Mouse (Mus musculus) 3134 (cell line): ENCODE data around the gene H2al1f.
"Not testable (repeated sequence)": the region's sequence is repeated elsewhere in the genome, so short reads cannot be mapped to it uniquely, and the experiment has no call there.

Experiments
- DNase-seq: peaks from one replicate; pipeline ENCODE4 v3.0.0-alpha.2; 2011; ENCODE audit warnings: low spot score; ENCODE audit not compliant: insufficient read length; ENCODE audit errors: extremely low read depth

The H2al1f gene

DNA sequence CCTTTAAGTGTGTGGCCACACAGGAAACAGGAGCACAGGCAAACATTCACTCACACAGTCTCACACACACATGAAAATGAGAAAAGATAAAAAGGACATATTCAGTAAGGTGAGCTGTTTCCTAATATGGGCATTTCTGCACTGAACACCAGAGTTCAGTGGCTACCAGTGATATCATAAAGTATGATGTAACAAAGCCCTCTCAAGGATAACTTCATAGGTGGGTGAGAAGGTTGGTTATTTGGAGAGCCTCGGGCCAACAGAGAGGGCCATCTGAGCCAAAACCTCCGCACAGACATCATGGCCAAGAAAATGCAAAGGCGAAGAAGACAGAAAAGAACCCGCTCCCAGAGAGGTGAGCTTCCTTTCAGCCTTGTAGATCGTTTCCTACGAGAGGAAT, at the start of gene H2al1f:
TSS of gene H2al1f (plus strand) at position 301 of the 400 bp plus-strand sequence.
- not testable (repeated sequence) for DNase-seq

DNA sequence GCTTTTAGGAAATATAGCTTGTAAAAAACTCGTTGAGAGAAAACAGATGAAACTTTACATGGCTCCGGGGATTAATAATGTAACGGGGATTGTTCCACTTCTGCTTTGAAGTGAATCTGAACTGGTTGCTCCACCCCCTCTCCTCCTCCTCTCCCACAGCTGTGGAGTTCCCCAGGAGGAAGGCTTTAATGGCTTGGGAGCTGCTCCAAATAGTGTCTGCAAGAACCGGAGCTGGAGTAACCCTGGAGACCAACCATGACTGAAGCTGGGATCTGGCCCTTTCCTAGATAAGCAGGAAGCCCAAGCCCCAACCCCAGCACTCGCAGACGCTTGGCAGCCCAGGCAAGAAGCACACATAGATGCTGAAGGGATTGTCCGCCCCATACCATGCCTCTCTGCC, 47.2 kb upstream of the H2al1f start:
- DNase-seq, result no peak

DNA sequence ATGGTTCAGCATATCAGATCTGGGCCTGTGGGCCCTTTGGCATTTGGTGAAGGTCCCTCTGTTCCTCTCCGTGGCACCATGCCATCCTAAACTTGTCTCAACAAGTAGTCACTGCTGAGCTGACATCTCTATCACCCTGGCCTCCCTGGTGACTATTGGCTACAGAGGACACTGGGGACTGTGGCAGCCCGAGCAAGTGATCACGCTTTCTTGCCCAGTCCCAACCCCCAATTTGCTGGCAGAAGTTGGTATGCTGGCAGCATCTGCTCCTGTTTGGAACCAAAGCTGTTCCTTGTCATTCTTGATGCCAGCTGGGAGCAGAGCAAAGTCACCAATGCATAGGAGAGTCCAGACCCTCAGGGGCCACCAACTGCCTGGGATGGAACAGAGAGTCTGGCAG, 45.9 kb upstream of the H2al1f start:
- no peak for DNase-seq

DNA sequence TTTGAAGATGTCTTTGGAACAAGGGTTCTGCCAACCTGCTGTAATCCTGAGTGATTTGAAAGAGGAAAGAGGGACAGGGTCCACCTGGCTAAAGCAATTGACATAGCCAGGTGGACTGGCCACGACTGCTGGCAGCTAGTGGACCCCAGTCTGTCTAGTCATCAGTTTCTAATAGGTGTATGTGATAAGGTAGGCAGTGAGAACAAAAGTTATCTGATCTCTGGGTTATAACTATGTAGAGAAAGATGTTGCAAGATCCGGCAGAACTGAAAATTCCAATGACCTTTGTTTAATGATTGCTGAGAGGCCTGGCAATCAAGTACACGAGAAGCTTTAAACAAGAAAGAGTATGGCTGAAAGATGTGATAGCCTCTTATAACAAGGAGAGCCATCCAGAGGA, 41.8 kb upstream of the H2al1f start:
- DNase-seq, result no peak

DNA sequence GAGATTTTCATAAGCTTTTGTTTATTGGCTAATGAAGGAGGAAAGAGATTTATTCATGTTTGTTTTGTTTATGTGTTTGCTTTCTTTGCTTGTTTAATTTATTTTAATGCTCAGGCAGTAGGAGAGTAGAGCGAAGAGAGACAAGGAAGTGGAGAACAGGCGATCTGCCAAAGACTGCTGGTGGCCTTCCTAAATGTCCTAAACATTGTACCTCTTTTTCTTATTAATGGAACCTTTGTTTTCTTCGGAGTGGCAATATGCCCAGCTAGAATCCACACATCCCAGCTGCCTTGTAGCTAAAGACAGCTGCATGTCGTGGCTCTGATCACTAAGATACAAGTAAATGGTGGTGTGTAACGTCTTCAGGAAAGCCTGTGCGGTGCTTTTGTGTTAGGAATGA, 37.9 kb upstream of the H2al1f start:
- no peak for DNase-seq

DNA sequence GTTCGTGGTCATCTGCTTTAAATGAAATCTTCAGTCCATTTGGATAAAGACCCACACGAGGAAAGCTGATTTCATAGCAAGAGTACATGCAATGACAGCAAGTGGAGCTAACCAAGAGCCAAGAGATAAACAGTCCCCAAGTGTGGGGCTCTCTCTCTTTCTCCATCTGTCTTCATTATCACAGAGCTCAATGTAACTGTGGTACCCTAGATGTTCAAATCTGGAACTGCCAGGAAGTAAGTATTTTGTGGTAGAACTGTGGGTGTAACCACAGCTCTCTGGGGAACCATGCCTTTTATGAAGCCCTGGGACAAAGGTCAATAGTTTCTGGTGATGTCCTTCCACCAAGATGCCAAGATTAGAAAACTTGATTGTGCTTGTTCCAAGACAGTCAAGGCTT, 34.2 kb upstream of the H2al1f start:
- DNase-seq, result no peak

DNA sequence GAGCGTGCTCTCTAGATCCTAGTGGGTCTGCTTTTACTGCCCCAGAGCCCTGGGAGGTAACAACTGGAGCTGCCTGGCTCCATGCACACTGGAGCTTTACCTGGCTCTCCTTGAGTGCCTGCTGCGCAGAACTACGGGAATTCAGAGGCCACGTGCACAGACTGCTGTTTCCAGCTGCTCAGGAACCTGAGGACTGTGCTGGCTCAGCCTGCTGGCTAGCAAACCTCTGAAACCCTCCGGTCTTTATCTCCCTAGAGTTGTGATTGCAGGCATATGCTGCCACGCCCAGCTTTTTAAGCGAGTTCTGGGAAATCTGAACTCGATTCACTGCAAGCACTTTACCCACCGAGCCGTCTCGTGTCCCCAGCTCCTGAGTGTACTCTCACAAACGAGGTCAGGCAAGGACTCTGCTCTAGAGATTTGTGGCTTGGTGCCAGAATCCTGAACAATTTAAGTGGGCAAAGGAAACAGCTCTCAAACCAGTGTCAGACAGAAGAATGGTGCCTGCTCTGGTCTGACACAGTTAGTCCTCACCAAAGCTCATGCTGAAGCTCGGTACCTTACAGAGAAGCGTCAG, 26.6 kb upstream of the H2al1f start:
- DNase-seq, result no peak

DNA sequence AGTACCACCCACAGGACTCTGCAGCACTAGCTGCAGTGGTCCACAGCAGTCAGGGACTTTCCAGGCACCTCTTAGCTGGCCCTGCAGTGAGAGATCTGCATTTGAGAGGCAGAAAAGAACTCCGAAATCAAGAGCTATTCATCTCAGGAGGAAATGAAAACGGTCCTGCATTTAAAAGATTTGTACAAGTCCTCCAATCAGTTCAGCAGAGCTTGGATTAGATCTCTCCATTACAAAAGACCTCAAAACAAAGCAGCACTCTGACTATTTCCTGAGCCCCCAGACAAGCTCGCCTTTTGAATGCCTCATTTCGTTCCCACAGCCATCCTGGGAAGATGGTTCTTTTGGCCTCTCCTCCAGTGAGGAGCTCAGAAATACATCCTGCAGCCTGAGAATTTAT, 25.7 kb upstream of the H2al1f start:
- DNase-seq, result no peak

DNA sequence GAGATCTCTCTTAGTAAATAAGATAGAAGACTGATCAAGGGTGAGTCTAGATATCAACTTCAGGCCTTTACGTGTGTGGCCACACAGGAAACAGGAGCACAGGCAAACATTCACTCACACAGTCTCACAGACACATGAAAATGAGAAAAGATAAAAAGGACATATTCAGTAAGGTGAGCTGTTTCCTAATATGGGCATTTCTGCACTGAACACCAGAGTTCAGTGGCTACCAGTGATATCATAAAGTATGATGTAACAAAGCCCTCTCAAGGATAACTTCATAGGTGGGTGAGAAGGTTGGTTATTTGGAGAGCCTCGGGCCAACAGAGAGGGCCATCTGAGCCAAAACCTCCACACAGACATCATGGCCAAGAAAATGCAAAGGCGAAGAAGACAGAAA, 16.0 kb upstream of the H2al1f start, which contains the start of gene H2al1a:
TSS of gene H2al1a (plus strand) at position 301 of the 400 bp plus-strand sequence.
- DNase-seq, result not testable (repeated sequence)

DNA sequence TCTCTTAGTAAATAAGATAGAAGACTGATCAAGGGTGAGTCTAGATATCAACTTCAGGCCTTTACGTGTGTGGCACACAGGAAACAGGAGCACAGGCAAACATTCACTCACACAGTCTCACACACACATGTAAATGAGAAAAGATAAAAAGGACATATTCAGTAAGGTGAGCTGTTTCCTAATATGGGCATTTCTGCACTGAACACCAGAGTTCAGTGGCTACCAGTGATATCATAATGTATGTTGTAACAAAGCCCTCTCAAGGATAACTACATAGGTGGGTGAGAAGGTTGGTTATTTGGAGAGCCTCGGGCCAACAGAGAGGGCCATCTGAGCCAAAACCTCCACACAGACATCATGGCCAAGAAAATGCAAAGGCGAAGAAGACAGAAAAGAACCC, 12.8 kb upstream of the H2al1f start, which contains the start of gene H2al1b:
TSS of gene H2al1b (plus strand) at position 301 of the 400 bp plus-strand sequence.
- DNase-seq, result not testable (repeated sequence)

DNA sequence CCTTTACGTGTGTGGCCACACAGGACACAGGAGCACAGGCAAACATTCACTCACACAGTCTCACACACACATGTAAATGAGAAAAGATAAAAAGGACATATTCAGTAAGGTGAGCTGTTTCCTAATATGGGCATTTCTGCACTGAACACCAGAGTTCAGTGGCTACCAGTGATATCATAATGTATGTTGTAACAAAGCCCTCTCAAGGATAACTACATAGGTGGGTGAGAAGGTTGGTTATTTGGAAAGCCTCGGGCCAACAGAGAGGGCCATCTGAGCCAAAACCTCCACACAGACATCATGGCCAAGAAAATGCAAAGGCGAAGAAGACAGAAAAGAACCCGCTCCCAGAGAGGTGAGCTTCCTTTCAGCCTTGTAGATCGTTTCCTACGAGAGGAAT, 9.6 kb upstream of the H2al1f start, which contains the start of gene H2al1c:
TSS of gene H2al1c (plus strand) at position 301 of the 400 bp plus-strand sequence.
- not testable (repeated sequence) for DNase-seq

DNA sequence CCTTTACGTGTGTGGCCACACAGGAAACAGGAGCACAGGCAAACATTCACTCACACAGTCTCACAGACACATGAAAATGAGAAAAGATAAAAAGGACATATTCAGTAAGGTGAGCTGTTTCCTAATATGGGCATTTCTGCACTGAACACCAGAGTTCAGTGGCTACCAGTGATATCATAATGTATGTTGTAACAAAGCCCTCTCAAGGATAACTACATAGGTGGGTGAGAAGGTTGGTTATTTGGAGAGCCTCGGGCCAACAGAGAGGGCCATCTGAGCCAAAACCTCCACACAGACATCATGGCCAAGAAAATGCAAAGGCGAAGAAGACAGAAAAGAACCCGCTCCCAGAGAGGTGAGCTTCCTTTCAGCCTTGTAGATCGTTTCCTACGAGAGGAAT, 6.4 kb upstream of the H2al1f start, which contains the start of gene H2al1d:
TSS of gene H2al1d (plus strand) at position 301 of the 400 bp plus-strand sequence.
- not testable (repeated sequence) for DNase-seq

DNA sequence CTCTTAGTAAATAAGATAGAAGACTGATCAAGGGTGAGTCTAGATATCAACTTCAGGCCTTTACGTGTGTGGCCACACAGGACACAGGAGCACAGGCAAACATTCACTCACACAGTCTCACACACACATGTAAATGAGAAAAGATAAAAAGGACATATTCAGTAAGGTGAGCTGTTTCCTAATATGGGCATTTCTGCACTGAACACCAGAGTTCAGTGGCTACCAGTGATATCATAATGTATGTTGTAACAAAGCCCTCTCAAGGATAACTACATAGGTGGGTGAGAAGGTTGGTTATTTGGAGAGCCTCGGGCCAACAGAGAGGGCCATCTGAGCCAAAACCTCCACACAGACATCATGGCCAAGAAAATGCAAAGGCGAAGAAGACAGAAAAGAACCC, 3.3 kb upstream of the H2al1f start, which contains the start of gene H2al1e:
TSS of gene H2al1e (plus strand) at position 301 of the 400 bp plus-strand sequence.
- not testable (repeated sequence) for DNase-seq

DNA sequence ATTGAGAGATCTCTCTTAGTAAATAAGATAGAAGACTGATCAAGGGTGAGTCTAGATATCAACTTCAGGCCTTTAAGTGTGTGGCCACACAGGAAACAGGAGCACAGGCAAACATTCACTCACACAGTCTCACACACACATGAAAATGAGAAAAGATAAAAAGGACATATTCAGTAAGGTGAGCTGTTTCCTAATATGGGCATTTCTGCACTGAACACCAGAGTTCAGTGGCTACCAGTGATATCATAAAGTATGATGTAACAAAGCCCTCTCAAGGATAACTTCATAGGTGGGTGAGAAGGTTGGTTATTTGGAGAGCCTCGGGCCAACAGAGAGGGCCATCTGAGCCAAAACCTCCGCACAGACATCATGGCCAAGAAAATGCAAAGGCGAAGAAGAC, 3.0 kb downstream of the H2al1f start, which contains the start of gene H2al1g:
TSS of gene H2al1g (plus strand) at position 301 of the 400 bp plus-strand sequence.
- not testable (repeated sequence) for DNase-seq

DNA sequence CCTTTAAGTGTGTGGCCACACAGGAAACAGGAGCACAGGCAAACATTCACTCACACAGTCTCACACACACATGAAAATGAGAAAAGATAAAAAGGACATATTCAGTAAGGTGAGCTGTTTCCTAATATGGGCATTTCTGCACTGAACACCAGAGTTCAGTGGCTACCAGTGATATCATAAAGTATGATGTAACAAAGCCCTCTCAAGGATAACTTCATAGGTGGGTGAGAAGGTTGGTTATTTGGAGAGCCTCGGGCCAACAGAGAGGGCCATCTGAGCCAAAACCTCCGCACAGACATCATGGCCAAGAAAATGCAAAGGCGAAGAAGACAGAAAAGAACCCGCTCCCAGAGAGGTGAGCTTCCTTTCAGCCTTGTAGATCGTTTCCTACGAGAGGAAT, 6.2 kb downstream of the H2al1f start, which contains the start of gene H2al1h:
TSS of gene H2al1h (plus strand) at position 301 of the 400 bp plus-strand sequence.
- DNase-seq, result not testable (repeated sequence)

DNA sequence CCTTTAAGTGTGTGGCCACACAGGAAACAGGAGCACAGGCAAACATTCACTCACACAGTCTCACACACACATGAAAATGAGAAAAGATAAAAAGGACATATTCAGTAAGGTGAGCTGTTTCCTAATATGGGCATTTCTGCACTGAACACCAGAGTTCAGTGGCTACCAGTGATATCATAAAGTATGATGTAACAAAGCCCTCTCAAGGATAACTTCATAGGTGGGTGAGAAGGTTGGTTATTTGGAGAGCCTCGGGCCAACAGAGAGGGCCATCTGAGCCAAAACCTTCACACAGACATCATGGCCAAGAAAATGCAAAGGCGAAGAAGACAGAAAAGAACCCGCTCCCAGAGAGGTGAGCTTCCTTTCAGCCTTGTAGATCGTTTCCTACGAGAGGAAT, 9.4 kb downstream of the H2al1f start, which contains the start of gene H2al1i:
TSS of gene H2al1i (plus strand) at position 301 of the 400 bp plus-strand sequence.
- not testable (repeated sequence) for DNase-seq

DNA sequence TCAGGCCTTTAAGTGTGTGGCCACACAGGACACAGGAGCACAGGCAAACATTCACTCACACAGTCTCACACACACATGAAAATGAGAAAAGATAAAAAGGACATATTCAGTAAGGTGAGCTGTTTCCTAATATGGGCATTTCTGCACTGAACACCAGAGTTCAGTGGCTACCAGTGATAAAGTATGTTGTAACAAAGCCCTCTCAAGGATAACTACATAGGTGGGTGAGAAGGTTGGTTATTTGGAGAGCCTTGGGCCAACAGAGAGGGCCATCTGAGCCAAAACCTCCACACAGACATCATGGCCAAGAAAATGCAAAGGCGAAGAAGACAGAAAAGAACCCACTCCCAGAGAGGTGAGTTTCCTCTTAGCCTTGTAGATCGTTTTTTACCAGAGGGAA, 12.6 kb downstream of the H2al1f start, which contains the start of gene H2al1j:
TSS of gene H2al1j (plus strand) at position 301 of the 400 bp plus-strand sequence.
- DNase-seq, result not testable (repeated sequence)

DNA sequence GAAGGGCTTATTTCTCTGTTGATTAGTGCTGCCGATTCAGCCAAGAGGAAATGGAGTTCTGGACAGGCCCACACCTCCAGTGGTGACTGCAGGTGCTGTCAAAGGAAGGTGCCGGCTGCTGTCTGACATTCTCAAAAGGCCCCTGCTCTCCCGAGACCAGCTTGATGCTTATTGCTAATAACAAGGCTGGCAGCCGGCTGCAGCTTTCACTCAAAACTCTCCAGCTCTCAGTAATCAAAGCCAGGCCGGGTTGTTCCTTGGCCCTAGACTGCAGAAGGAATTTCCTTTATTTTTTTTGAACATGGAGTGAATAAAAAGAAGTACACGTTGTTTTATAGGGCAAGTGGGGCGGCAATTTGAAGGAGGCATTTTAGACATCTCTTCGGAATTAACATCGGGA, 30.8 kb downstream of the H2al1f start:
- no peak for DNase-seq

DNA sequence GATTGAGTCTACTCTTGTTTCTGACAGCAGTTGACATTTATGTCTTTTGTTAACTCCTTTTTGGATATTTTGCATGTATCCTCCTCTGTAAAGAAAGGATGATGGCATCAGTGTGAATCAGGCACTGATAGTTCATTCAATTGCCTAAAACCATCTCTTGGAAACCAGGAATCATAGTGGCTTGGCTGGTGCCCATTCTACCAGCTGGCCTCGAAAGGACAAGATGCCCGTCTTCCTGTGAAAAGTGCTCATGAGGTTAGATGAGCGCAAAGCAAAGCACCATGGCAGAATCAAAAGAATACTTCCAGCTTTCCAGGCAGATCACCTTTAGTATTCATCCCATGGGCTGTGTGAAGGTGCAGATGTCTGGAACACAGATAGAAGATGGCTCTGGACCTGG, 31.8 kb downstream of the H2al1f start:
- no peak for DNase-seq

DNA sequence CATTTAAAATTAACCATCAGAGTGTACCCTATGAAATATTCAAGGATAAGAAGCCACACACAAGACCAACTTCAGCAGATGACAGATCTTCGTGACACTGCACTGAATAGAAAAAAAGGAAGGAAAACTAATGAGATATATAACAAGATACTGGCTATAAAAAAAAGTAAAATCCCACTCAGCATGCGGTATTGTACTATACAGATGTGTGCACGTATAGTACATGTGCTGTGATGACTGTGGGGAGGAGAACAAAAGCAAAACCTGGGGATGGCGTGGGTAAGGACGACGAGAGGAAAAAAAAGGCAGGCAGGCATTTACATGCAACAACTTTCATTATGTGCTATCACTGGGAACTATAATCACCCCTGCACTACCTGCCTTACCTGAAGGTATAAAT, 45.9 kb downstream of the H2al1f start:
- DNase-seq, result no peak

DNA sequence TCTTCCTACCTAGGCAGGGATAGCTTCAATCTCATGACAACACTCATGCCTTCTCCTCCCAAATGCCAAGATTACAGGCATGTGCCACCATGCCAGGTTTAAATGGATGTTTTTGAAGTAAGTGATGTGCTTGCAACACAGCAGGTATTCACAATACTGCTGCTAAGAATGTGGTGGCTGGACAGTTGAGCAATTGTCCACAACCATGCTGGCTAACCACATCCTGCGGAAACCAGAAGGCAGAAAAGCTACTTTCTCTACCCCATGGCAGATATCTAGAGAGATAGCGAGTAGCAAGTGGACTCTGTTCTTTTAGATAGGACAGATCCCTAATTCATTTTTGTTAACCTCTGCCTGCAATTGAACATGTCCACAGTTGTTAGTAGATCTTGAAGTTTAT, 46.3 kb downstream of the H2al1f start:
- no peak for DNase-seq

DNA sequence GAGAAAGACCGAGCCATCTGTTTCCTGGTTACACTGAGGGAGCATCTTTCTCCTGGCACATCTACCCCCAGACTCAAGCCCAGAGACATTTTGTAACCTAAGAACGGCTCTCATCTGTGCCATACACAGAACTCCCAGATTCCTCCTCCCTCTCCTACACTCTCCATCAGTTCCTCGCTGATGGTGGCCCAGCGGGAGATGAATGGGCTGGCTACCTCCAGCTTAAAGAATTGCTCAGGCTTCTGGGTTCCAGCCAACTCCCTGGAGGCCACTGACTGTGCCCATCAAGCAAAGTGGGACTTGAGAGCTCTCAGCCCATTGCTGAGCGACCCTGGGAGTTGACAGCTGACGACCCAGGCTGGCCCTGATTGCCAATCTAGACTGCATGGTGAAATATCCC, 48.9 kb downstream of the H2al1f start:
- DNase-seq, result no peak
